Mouse (Mus musculus) kidney, adult 2 months (tissue): ENCODE results near the gene C1qtnf5.

Experiments used
- CTCF ChIP-seq: fragments of 200-500 bp; conservative IDR thresholded peaks from 2 replicates; pipeline ENCODE4 v1.5.1; 2011; ENCODE audit warnings: low read depth, mild to moderate bottlenecking, control low read depth, low read length, moderate library complexity, mixed read lengths; ENCODE audit not compliant: insufficient read depth, insufficient read length
- POLR2A ChIP-seq: fragments of 200-500 bp; IDR thresholded peaks from one replicate; pipeline ENCODE4 v1.6.1; 2011; ENCODE audit warnings: low read depth, low read length, control low read depth

DNA sequence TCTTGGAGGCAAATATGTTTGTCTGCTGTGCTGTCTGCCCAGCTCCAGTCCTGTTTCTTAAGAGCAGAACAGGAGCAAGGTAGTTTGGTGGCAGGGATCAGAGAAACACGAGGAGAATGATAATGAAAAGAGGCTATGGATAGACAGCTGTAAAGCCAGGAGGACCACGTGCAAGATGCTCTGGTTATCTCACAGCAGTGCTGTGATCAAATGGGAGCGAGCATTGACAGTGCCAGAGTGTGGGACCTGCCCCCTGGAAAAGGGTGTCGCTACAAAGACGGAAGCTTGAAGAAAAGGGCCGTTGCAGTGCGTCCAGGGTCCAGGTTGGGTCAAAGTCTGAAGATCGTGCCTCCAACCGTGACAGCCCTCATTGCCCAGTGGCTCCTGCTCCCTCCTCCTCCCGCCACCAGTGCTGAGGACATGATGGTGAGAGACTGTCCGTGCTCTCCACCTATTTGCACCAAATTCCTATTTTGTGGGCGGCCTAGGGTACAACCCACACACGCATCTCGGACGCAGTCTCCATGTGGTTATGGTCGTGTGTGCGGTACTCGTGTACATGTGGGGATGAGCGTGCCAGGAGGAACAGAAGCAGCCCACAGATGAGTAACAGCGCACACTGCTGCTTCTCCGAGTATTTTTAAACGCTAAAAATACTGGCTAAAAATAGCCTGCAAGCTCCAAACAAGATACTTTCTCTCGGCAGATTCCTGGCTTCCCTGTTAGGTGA, 23.5 kb upstream of the C1qtnf5 start:
- no peak for TF ChIP-seq POLR2A
- no peak for TF ChIP-seq CTCF
